Comparison of ENCODE assay signal across 10 mouse cellular contexts in genomic region chr8:26659381-26659780, GRCm38 (mm10).
DNase-seq lines count a peak whose midpoint lies in the region; ATAC-seq lines count a peak whose summit lies in the region.
"Had no signal": no experiment of that assay in that cellular context is flagged by ENCODE, and none has a peak within 500 bp of the region (broad histone marks: within the 10 kb centered on the region; RNA-seq: fewer than 3 reads in every experiment).

No protein-coding gene starts in this region.

- peaks cover 15% of the 10 kb centered on the region for H3K4me1 ChIP-seq in kidney, embryonic 16.5 days (ENCODE audit: insufficient read depth, low read length)
- H3K4me1 ChIP-seq: embryonic facial prominence, embryonic 13.5 days; liver, embryonic 15.5 days had no signal

- H3K4me3 ChIP-seq in kidney, embryonic 16.5 days (ENCODE audit: low read length): no peak overlapping the region
- H3K4me3 ChIP-seq: embryonic facial prominence, embryonic 13.5 days; liver, embryonic 15.5 days had no signal

- 49% methylated on average over 1 of the region's 1 CpGs for WGBS in kidney, embryonic 16.5 days

- no peak overlapping the region for H3K27ac ChIP-seq in kidney, embryonic 16.5 days (ENCODE audit: low read length)
- H3K27ac ChIP-seq: embryonic facial prominence, embryonic 13.5 days; liver, embryonic 15.5 days had no signal

- H3K4me2 ChIP-seq in kidney, embryonic 16.5 days (replicated peaks; ENCODE audit: low read depth, low read length): no peak overlapping the region
- H3K4me2 ChIP-seq: embryonic facial prominence, embryonic 13.5 days; liver, embryonic 15.5 days had no signal

- peaks cover 20% of the 10 kb centered on the region for H3K27me3 ChIP-seq in kidney, embryonic 16.5 days (ENCODE audit: insufficient read depth, low read length)
- H3K27me3 ChIP-seq: liver, embryonic 15.5 days had no signal

- no peaks in the 10 kb centered on the region for H3K9me3 ChIP-seq in kidney, embryonic 16.5 days (ENCODE audit: low read length)
- H3K9me3 ChIP-seq: embryonic facial prominence, embryonic 13.5 days; liver, embryonic 15.5 days had no signal

- DNase-seq in kidney, adult 9 months: peak; percentile 37
- peak; percentile 23 for DNase-seq in right cerebral cortex, postnatal 14 days
- no peak for DNase-seq in right cerebral cortex, postnatal 10 days (ENCODE audit: low spot score in 2 of 2)
- DNase-seq in thymus, postnatal 25 days: peak; percentile 10
- no peak for DNase-seq in heart, postnatal 36 days

- no peak overlapping the region for H3K9ac ChIP-seq in kidney, embryonic 16.5 days (replicated peaks; ENCODE audit: low read length)
- H3K9ac ChIP-seq: embryonic facial prominence, embryonic 13.5 days; liver, embryonic 15.5 days had no signal

- no peaks in the 10 kb centered on the region for H3K36me3 ChIP-seq in kidney, embryonic 16.5 days (ENCODE audit: insufficient read depth, low read length)
- H3K36me3 ChIP-seq: embryonic facial prominence, embryonic 13.5 days; liver, embryonic 15.5 days had no signal

- no peak for ATAC-seq in kidney, embryonic 16.5 days (ENCODE audit: low FRiP score, low TSS enrichment)
- peak; percentile 90 for ATAC-seq in common myeloid progenitor, adult 5-6 weeks (replicated peaks; ENCODE audit: low read depth, poor library complexity, severe bottlenecking)
- ATAC-seq: intestine, embryonic 16.5 days had no signal

- intact Hi-C loops in heart, postnatal 36 days (cut with DNase I): no loop called here

Comparison
In these comparisons a context has a peak if more than half of its experiments do, and no peak if none do; other contexts are left out.
1. DNase-seq: peak in kidney, adult 9 months (single experiment), right cerebral cortex, postnatal 14 days (single experiment) and thymus, postnatal 25 days (single experiment); none in right cerebral cortex, postnatal 10 days (0 of 2) and heart, postnatal 36 days (0 of 2).